In the genomic region with DNA sequence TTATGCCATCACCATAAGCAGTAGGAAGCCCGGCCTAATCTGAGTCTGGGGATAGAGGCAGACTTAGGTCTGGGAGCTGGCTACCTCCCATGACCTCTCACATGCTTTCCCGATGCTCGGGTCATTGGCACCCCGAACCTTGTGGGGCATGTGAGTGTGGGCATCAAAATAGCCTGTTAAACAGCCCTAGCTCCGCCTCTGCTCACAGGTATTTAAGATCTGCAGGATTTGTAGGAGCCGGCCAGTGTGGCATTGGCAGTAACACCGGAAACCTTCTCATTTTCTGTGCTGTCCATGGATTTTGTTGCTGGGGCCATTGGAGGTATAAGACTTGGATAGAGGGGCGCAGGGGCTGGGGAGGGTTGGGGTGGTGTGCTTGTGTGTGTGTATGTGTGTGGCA, we compare ENCODE assay signal across 10 mouse cellular contexts.
"Had no signal": no experiment of that assay in that cellular context is flagged by ENCODE, and none has a peak within 500 bp of the region (broad histone marks: within the 10 kb centered on the region; RNA-seq: fewer than 3 reads in every experiment).

No protein-coding gene starts in this region.

- H3K36me3 ChIP-seq: midbrain, embryonic 15.5 days had no signal

- DNase-seq: left cerebral cortex, postnatal 4 days; thymus, adult 18-20 months; thymus, postnatal 36 days had no signal

- ATAC-seq: intestine, embryonic 16.5 days; midbrain, embryonic 15.5 days had no signal

- H3K4me3 ChIP-seq: limb, embryonic 12.5 days; limb, embryonic 15.5 days; lung, embryonic 15.5 days; megakaryocyte, embryonic 14.5 days; midbrain, embryonic 12.5 days; midbrain, embryonic 15.5 days had no signal

- H3K9me3 ChIP-seq: limb, embryonic 15.5 days; lung, embryonic 15.5 days; megakaryocyte, embryonic 14.5 days; midbrain, embryonic 12.5 days; midbrain, embryonic 15.5 days had no signal

- H3K9ac ChIP-seq: limb, embryonic 12.5 days; limb, embryonic 15.5 days; lung, embryonic 15.5 days; midbrain, embryonic 12.5 days; midbrain, embryonic 15.5 days had no signal

- H3K4me2 ChIP-seq: limb, embryonic 12.5 days; limb, embryonic 15.5 days; lung, embryonic 15.5 days; midbrain, embryonic 12.5 days; midbrain, embryonic 15.5 days had no signal

- H3K27me3 ChIP-seq: limb, embryonic 12.5 days; limb, embryonic 15.5 days; lung, embryonic 15.5 days; midbrain, embryonic 12.5 days; midbrain, embryonic 15.5 days had no signal

- H3K27ac ChIP-seq: limb, embryonic 12.5 days; limb, embryonic 15.5 days; lung, embryonic 15.5 days; midbrain, embryonic 12.5 days; midbrain, embryonic 15.5 days had no signal

- H3K4me1 ChIP-seq: limb, embryonic 12.5 days; limb, embryonic 15.5 days had no signal
